Mouse (Mus musculus) bone marrow, adult 2 months (tissue): Measurements from ENCODE around the gene Apc2.

Experiments
- CTCF ChIP-seq: fragments of 200-500 bp; IDR thresholded peaks from 2 replicates; pipeline ENCODE4 v1.5.1; 2011; ENCODE audit warnings: low read length, control low read depth; ENCODE audit not compliant: control insufficient read depth, insufficient read depth
- POLR2A ChIP-seq: fragments of 200-500 bp; IDR thresholded peaks from 2 replicates; pipeline ENCODE4 v1.6.1; 2011; ENCODE audit warnings: low read depth, mild to moderate bottlenecking, control low read depth, low read length, borderline replicate concordance; ENCODE audit not compliant: control insufficient read depth

- no peak; the same call in 1 of the 2 replicates for TF ChIP-seq POLR2A
- no peak for TF ChIP-seq CTCF
Measured at GRCm38 (mm10) chr10:80298571-80299281, 2.9 kb downstream of the Apc2 start.
